Mouse (Mus musculus): ENCODE results near the gene Zbtb37. TPM values are rescaled to one million over a fixed set of nuclear protein-coding genes. Genes with fewer than 3 reads are reported as not detected.

Gene Zbtb37
- total RNA-seq (2014; rRNA removed) (4.3 and 4.4 TPM in 2 replicates), polyA plus RNA-seq (2012; rRNA removed) (0.33 and 0.97 TPM in 2 replicates)

DNA sequence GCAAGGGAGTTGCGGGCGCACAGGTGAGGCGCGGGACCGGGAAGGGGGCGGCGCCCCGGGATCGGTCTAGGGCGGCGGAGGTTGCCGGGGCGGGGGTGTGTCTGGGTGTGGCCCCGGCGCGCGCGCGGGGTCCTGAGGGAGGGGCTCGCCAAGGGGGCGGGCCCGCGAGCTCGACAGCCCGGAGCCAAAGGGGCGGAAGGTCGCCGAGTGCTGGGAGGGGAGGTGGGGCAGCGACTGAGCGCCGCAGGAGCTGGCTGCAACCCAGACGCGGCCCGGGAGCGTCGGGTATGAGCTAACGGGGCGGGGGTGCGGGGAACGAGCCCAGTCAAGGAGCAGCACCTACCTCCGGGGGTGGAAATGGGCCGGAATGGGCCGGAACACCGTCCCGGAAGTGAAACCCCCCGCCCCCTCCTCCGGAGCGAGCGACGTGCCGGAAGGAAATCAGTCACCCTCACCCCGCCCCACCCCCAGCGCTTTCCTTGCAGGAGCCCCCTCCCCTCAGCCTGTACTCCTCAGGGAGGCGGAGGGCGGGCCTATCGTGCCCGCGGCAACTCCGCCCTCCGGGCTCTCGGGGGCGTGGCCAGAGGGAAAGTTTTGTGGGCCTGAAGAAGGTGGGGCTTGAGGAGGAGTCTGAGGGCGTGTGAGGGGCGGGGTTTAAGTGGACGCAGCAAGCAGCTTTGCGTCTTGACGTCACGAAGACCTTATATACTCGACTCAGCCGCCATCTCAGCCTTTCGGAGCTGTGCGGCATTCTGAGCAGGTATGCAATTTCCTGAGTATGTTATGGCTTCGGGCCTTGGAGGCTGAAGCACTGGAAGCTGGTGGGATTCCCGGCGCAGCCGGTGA is at the start of gene Zbtb37:
Zbtb37 (minus strand) TSS at position 415 of the 846 bp plus-strand sequence.
- peak within 1 kb of the TSS; percentile 85 for H3K9ac ChIP-seq (ENCODE audit: low read depth, low read length)
- DNase-seq (ENCODE audit: extremely low read depth, low read depth, low spot score) = peak; percentile 96
- WGBS = under 1% methylated on average over 59 of the region's 76 CpGs
- H3K27ac ChIP-seq (replicated peaks; ENCODE audit: insufficient read depth, low read depth, low read length) = peak within 1 kb of the TSS; percentile 87
- peak; percentile 98 for TF ChIP-seq POLR2A (IDR thresholded peaks at IDR 0.05; ENCODE audit: extremely low read depth, insufficient read depth, low read length)
- TF ChIP-seq CTCF (IDR thresholded peaks at IDR 0.05; ENCODE audit: low read depth, low read length) = no peak
- H3K4me3 ChIP-seq (ENCODE audit: insufficient read depth, low read depth, low read length) = peak within 1 kb of the TSS; percentile 70
- no peaks in the 10 kb centered on the region for H3K79me2 ChIP-seq (ENCODE audit: control insufficient read depth, insufficient read depth, low read length)
- no peaks in the 10 kb centered on the region for H3K27me3 ChIP-seq (ENCODE audit: control insufficient read depth, insufficient read depth, low read length)
- H3K4me1 ChIP-seq (ENCODE audit: control insufficient read depth, insufficient read depth, low read length) = peaks cover 17% of the 10 kb centered on the region; the same call in 1 of the 2 replicates
- H3K36me3 ChIP-seq (ENCODE audit: control insufficient read depth, insufficient read depth, low read length) = peaks cover 33% of the 10 kb centered on the region

DNA sequence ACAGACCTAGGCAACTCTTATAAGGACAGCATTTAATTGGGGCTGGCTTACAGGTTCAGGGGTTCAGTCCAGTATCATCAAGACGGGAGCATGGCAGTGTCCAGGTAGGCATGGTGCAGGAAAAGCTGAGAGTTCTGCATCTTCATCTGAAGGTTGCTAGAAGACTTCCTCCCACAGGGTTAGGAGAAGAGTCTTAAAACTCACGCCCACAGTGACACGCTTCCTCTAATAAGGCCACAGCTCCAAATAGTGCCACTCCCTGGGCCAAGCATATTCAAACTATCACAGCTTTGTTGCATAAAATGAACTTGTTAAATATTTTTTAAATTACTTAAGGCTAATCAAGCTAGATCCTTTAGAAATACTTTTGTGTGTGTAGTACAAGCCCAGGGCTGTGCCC is 42.6 kb upstream of the Zbtb37 start:
- H3K4me1 ChIP-seq (ENCODE audit: control insufficient read depth, insufficient read depth, low read length) = peaks cover 5% of the 10 kb centered on the region; the same call in 1 of the 2 replicates
- no peak overlapping the region for H3K9ac ChIP-seq (ENCODE audit: low read depth, low read length)
- DNase-seq (ENCODE audit: extremely low read depth, low read depth, low spot score) = no peak
- TF ChIP-seq CTCF (IDR thresholded peaks at IDR 0.05; ENCODE audit: low read depth, low read length) (no peak), POLR2A (IDR thresholded peaks at IDR 0.05; ENCODE audit: extremely low read depth, insufficient read depth, low read length) (no peak)
- no peaks in the 10 kb centered on the region for H3K27me3 ChIP-seq (ENCODE audit: control insufficient read depth, insufficient read depth, low read length)
- no peak overlapping the region for H3K4me3 ChIP-seq (ENCODE audit: insufficient read depth, low read depth, low read length)
- H3K79me2 ChIP-seq (ENCODE audit: control insufficient read depth, insufficient read depth, low read length) = peaks cover 6% of the 10 kb centered on the region; the same call in 1 of the 2 replicates
- peaks cover 5% of the 10 kb centered on the region for H3K36me3 ChIP-seq (ENCODE audit: control insufficient read depth, insufficient read depth, low read length)
- 79% methylated on average over 3 of the region's 3 CpGs for WGBS
- H3K27ac ChIP-seq (replicated peaks; ENCODE audit: insufficient read depth, low read depth, low read length) = no peak overlapping the region

DNA sequence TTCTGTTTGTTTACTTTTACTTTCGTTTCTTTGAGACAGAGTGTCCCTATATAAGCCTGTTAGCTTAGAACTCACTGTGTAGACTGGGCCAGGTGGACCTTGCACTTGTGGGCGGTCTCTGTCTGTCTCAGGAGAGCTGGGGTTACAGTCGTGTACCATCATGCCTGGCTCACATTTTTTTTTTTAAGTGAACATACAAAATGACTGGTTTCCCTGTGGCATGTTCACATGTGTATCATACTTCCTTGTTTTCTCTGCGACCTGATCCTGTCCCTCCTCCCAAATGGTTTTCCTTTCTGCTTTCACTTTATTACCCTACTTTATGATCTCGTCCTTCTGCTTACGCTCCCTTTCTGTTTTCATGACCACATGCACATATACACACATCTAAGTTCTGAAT is 41.6 kb upstream of the Zbtb37 start:
- no peak overlapping the region; the same call in 1 of the 2 replicates for H3K4me3 ChIP-seq (ENCODE audit: insufficient read depth, low read depth, low read length)
- 25% methylated on average over 6 of the region's 6 CpGs for WGBS
- DNase-seq (ENCODE audit: extremely low read depth, low read depth, low spot score) = peak; percentile 96

DNA sequence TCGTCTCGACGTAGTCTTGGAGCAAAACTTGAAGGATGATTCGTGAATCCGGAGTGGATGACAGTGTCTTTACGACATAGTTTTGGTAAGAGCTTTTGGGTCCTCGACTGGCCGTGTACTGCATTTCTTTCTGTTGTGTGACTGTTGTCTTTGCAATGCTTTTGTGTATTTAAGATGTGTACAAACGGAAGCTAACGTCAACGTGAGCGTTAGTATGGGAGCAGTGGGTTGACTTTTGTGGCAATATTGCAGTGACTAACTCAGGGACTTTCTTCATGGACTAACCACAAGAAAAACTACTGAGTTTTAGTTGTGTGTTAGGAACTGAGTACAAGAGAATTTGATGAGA is 36.6 kb upstream of the Zbtb37 start:
- TF ChIP-seq POLR2A (IDR thresholded peaks at IDR 0.05; ENCODE audit: extremely low read depth, insufficient read depth, low read length) = no peak
- no peak for TF ChIP-seq CTCF (IDR thresholded peaks at IDR 0.05; ENCODE audit: low read depth, low read length)
- Histone ChIP-seq H3K4me1 (ENCODE audit: control insufficient read depth, insufficient read depth, low read length) (peaks cover 13% of the 10 kb centered on the region), H3K4me3 (ENCODE audit: insufficient read depth, low read depth, low read length) (peak overlapping the region; percentile 81), H3K27me3 (ENCODE audit: control insufficient read depth, insufficient read depth, low read length) (no peaks in the 10 kb centered on the region), H3K79me2 (ENCODE audit: control insufficient read depth, insufficient read depth, low read length) (peaks cover 9% of the 10 kb centered on the region; the same call in 1 of the 2 replicates), H3K36me3 (ENCODE audit: control insufficient read depth, insufficient read depth, low read length) (no peaks in the 10 kb centered on the region), H3K9ac (ENCODE audit: low read depth, low read length) (peak overlapping the region; percentile 74), H3K27ac (replicated peaks; ENCODE audit: insufficient read depth, low read depth, low read length) (peak overlapping the region; percentile 69; the same call in 1 of the 2 replicates)
- DNase-seq (ENCODE audit: extremely low read depth, low read depth, low spot score) = no peak
- 0% methylated on average over 12 of the region's 12 CpGs for WGBS

More for the DNA sequence above, 41.6 kb upstream of the Zbtb37 start:
- H3K36me3 ChIP-seq (ENCODE audit: control insufficient read depth, insufficient read depth, low read length) = peaks cover 3% of the 10 kb centered on the region; the same call in 1 of the 2 replicates
- H3K27me3 ChIP-seq (ENCODE audit: control insufficient read depth, insufficient read depth, low read length) = no peaks in the 10 kb centered on the region
- no peak overlapping the region for H3K9ac ChIP-seq (ENCODE audit: low read depth, low read length)
- H3K79me2 ChIP-seq (ENCODE audit: control insufficient read depth, insufficient read depth, low read length) = peaks cover 9% of the 10 kb centered on the region; the same call in 1 of the 2 replicates
- H3K4me1 ChIP-seq (ENCODE audit: control insufficient read depth, insufficient read depth, low read length) = peaks cover 10% of the 10 kb centered on the region; the same call in 1 of the 2 replicates
- no peak for TF ChIP-seq CTCF (IDR thresholded peaks at IDR 0.05; ENCODE audit: low read depth, low read length)
- no peak for TF ChIP-seq POLR2A (IDR thresholded peaks at IDR 0.05; ENCODE audit: extremely low read depth, insufficient read depth, low read length)
- H3K27ac ChIP-seq (replicated peaks; ENCODE audit: insufficient read depth, low read depth, low read length) = peak overlapping the region; percentile 49

DNA sequence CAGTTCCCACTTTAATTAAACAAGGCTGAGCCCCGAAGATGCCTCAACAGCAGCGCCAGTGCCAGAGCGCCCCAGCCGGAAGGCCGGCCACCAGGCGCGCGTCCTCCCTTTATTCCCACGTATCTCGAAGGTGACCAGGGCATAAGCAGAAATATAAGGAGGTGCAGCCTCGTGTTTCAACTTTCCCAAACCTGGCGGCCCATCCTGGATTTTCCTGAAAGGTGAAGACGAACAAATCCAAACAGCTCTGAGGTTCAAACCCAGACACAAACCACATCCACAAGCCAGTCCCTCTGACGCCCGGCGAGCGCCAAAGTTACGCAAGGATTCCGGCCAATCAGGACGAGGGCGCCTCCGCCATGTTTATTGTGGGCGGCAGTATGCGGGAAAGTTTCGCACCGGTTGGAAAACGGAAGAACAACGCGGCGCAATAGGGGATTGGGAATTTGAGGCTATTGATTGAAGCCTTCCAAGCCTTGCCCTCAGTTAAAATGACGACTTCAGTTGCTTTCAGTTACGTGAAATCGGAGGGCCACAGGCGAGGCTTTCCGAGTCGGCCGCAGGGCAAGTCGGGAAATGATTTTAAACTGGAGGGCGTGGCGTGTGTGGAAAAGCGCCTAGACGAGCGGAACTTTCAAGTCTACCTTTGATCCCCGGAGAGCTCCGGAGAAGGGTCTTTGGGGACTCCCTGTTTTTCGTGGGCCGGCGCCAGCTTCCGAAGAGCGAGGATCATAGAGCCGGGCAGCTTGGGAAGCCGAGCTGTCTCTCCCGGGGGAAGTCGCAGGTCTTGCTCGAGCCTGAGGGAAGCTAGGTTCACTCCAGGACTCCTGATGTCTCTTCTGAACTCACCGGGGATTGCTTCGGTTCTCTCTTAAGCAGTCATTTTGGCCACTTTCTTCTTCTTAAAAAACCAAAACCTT is 36.0 kb upstream of the Zbtb37 start, which contains the start of the genes Dars2 and Cenpl:
Dars2 (minus strand) TSS at position 307 of the 920 bp plus-strand sequence.
Cenpl (plus strand) TSS at position 362 of the 920 bp plus-strand sequence.
- 0 out of 2 replicates have a peak, but pooled peaks have one; percentile 11 for TF ChIP-seq POLR2A (IDR thresholded peaks at IDR 0.05; ENCODE audit: extremely low read depth, insufficient read depth, low read length)
- peak; percentile 18; the same call in 1 of the 2 replicates for TF ChIP-seq CTCF (IDR thresholded peaks at IDR 0.05; ENCODE audit: low read depth, low read length)
- WGBS = under 1% methylated on average over 57 of the region's 57 CpGs
- Histone ChIP-seq H3K9ac (ENCODE audit: low read depth, low read length) (peak within 1 kb of the TSS; percentile 74), H3K4me1 (ENCODE audit: control insufficient read depth, insufficient read depth, low read length) (peaks cover 13% of the 10 kb centered on the region), H3K4me3 (ENCODE audit: insufficient read depth, low read depth, low read length) (peak within 1 kb of the TSS; percentile 81), H3K27ac (replicated peaks; ENCODE audit: insufficient read depth, low read depth, low read length) (peak within 1 kb of the TSS; percentile 69), H3K79me2 (ENCODE audit: control insufficient read depth, insufficient read depth, low read length) (peaks cover 9% of the 10 kb centered on the region; the same call in 1 of the 2 replicates), H3K27me3 (ENCODE audit: control insufficient read depth, insufficient read depth, low read length) (no peaks in the 10 kb centered on the region), H3K36me3 (ENCODE audit: control insufficient read depth, insufficient read depth, low read length) (no peaks in the 10 kb centered on the region)
- peak; percentile 98 for DNase-seq (ENCODE audit: extremely low read depth, low read depth, low spot score)
